Mouse (Mus musculus) small intestine, adult 2 months (tissue): ENCODE measurements around the gene Olfr23.

ENCODE experiments used
- CTCF ChIP-seq: fragments of 200-500 bp; IDR thresholded peaks from 2 replicates; pipeline ENCODE4 v1.5.1; 2012; ENCODE audit warnings: low read depth, mild to moderate bottlenecking, control low read depth, inconsistent platforms, low read length, moderate library complexity, mixed read lengths; ENCODE audit not compliant: insufficient replicate concordance, insufficient read length; ENCODE audit errors: extremely low read depth
- POLR2A ChIP-seq: fragments of 200-500 bp; IDR thresholded peaks from 2 replicates; pipeline ENCODE4 v1.6.1; 2012; ENCODE audit warnings: low read depth, mild to moderate bottlenecking, control low read depth, inconsistent platforms, low read length, moderate library complexity

GRCm38 (mm10) chr11:73990307-73990706 is 53.8 kb downstream of the Olfr23 start, which contains the start of gene Olfr398:
- no peak for TF ChIP-seq CTCF
- TF ChIP-seq POLR2A = no peak
